Mouse (Mus musculus): ENCODE measurements around the gene Nupl1.

GRCm38 (mm10) chr14:60189771-60190170, 61.5 kb downstream of the Nupl1 start:
- TF ChIP-seq CTCF (IDR thresholded peaks at IDR 0.05; ENCODE audit: extremely low read depth, insufficient read depth, low read length), result no peak
- no peak for TF ChIP-seq POLR2A (IDR thresholded peaks at IDR 0.05; ENCODE audit: extremely low read depth, insufficient read depth, low read length)

All from cortical plate, adult 2 months (tissue).